Mouse (Mus musculus): ENCODE measurements around the gene Erc2.
"Not testable (repeated sequence)": the region's sequence is repeated elsewhere in the genome, so short reads cannot be mapped to it uniquely, and the experiment has no call there.

Erc2 gene

GRCm38 (mm10) chr14:27823897-27824296 is 201.7 kb downstream of the Erc2 start:
- in situ Hi-C loops (cut with MboI, MseI): loop anchor here in 1 of 2 experiments (25.0 kb wide), 1 partner anchor 1288 kb away; no protein-coding TSS in a partner anchor

- in situ Hi-C loops (cut with MboI, MseI): no loop called here
These were observed 204.6 kb downstream of the Erc2 start for GRCm38 (mm10) chr14:27826829-27827228.

GRCm38 (mm10) chr14:27828089-27828488 is 205.9 kb downstream of the Erc2 start:
- in situ Hi-C loops (cut with MboI, MseI): no loop called here

- in situ Hi-C loops (cut with MboI, MseI): no loop called here
These were observed 210.0 kb downstream of the Erc2 start for GRCm38 (mm10) chr14:27832196-27832595.

- in situ Hi-C loops (cut with MboI, MseI): no loop called here
These were observed 213.1 kb downstream of the Erc2 start for GRCm38 (mm10) chr14:27835351-27835750.

- in situ Hi-C loops (cut with MboI, MseI): no loop called here
These were observed 215.4 kb downstream of the Erc2 start for GRCm38 (mm10) chr14:27837601-27838105.

- in situ Hi-C loops (cut with MboI, MseI): no loop called here
These were observed 217.9 kb downstream of the Erc2 start for GRCm38 (mm10) chr14:27840120-27840519.

GRCm38 (mm10) chr14:27846875-27847274 is 224.6 kb downstream of the Erc2 start:
- in situ Hi-C loops (cut with MboI, MseI): no loop called here

GRCm38 (mm10) chr14:27847291-27847690 is 225.1 kb downstream of the Erc2 start:
- in situ Hi-C loops (cut with MboI, MseI): no loop called here

GRCm38 (mm10) chr14:27851231-27851630 is 229.0 kb downstream of the Erc2 start:
- in situ Hi-C loops (cut with MboI, MseI): no loop called here

- in situ Hi-C loops (cut with MboI, MseI): no loop called here
These were observed 230.4 kb downstream of the Erc2 start for GRCm38 (mm10) chr14:27852606-27853005.

- in situ Hi-C loops (cut with MboI, MseI): no loop called here
These were observed 238.3 kb downstream of the Erc2 start for GRCm38 (mm10) chr14:27860371-27861046.

- in situ Hi-C loops (cut with MboI, MseI): no loop called here
These were observed 240.1 kb downstream of the Erc2 start for GRCm38 (mm10) chr14:27862299-27862698.

GRCm38 (mm10) chr14:27867386-27867785 is 245.2 kb downstream of the Erc2 start:
- in situ Hi-C loops (cut with MboI, MseI): no loop called here

GRCm38 (mm10) chr14:27873619-27874018 is 251.4 kb downstream of the Erc2 start:
- in situ Hi-C loops (cut with MboI, MseI): no loop called here

GRCm38 (mm10) chr14:27875991-27876411 is 253.8 kb downstream of the Erc2 start:
- in situ Hi-C loops (cut with MboI, MseI): no loop called here

GRCm38 (mm10) chr14:27881972-27882371 is 259.7 kb downstream of the Erc2 start:
- in situ Hi-C loops (cut with MboI, MseI): no loop called here

- in situ Hi-C loops (cut with MboI, MseI): not testable (repeated sequence)
These were observed 264.1 kb downstream of the Erc2 start for GRCm38 (mm10) chr14:27886337-27886736.

GRCm38 (mm10) chr14:27887488-27887887 is 265.3 kb downstream of the Erc2 start:
- in situ Hi-C loops (cut with MboI, MseI): no loop called here

GRCm38 (mm10) chr14:27889650-27890049 is 267.4 kb downstream of the Erc2 start:
- in situ Hi-C loops (cut with MboI, MseI): no loop called here

GRCm38 (mm10) chr14:27892416-27892815 is 270.2 kb downstream of the Erc2 start:
- in situ Hi-C loops (cut with MboI, MseI): no loop called here

GRCm38 (mm10) chr14:27901772-27902171 is 279.5 kb downstream of the Erc2 start:
- in situ Hi-C loops (cut with MboI, MseI): no loop called here

- in situ Hi-C loops (cut with MboI, MseI): no loop called here
These were observed 299.6 kb downstream of the Erc2 start for GRCm38 (mm10) chr14:27921656-27922373.
